Mouse (Mus musculus): Measurements from ENCODE around the gene Tmem219.

- TF ChIP-seq CTCF (IDR thresholded peaks at IDR 0.05; ENCODE audit: insufficient read depth, low read depth, low read length) (no peak), POLR2A (IDR thresholded peaks at IDR 0.05; ENCODE audit: insufficient read depth, low read depth, low read length) (peak; percentile 97)
These were observed 38.2 kb downstream of the Tmem219 start, which contains the start of gene Taok2 for GRCm38 (mm10) chr7:126884286-126885164.
